Mouse (Mus musculus) monocyte, adult 59 days (primary cell): ENCODE data around the gene Herc2. TPM values are rescaled to one million over a fixed set of nuclear protein-coding genes. Genes with fewer than 3 reads are reported as not detected.

Experiments used
- total RNA-seq, 2 experiments: library from RNA; stranded (reverse); gene quantifications; one replicate each; pipeline ENCODE4 v1.2.4; 2023

The Herc2 gene
- total RNA-seq: 10 to 100 TPM; 64.3 to 78.0 TPM

DNA sequence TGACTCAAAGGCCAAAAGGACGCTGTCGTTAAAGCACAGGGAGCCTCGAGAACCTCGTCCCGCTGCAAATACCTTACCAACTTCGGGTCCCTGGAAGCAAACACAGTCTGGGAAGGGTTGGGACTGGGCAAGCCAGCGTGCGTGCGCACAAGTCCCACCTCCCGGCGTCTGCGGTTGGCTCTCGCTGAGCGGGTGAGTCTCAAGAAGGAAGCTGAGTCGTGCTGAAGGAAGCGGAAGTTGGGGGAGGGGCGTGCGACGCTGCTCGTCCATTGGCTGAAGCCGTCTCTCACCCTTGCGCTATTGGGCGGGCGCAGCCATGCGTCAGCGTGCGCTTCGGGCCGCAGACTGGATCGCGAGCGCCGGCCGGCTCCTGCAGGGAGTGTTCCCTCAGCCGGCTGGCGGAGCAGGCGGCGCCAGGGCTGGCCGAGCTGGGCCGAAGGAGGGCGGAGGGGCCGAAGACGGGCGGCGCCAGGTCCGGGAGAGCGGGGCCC, at the start of gene Herc2:
Herc2 (plus strand) TSS at position 366 of the 491 bp plus-strand sequence.

DNA sequence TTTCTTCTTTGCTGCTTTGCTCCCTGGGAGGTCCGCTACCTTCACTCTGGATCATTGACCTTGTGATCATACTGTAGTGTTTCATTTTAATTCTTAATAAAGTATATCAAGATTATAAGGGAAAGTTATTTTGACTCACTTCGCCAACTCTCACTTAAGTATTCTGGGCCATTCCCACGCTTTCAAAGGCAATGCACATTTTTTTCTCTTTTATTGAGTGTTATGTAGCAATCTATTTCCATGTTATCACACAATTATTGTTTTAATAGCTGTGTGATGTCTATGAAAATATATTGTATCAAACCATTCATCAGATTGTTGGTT, 30.1 kb upstream of the Herc2 start, which contains the start of gene Nipa1:
Nipa1 (minus strand) TSS at position 25 of the 324 bp plus-strand sequence.

DNA sequence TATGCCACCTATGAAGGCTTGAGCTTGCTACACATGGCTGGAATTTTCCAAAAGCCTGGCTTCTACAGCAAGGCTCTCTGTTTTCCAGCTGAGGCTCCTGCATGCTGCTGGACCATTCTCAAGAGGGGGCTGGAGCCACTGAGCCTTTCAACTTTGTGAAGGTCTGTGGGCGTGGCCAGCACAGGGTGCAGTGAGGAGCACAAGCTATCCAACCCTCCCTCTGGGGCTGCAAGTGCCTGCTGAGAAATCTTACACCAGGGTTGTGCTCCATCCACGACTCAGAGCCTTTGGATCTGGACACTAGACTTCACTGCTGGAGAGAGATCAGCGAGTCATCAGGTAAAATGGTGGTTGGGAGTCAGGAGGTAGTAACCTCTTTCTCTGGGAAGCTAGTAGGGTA, 189.5 kb downstream of the Herc2 start, which contains the start of gene Oca2:
Oca2 (plus strand) TSS at position 218 of the 400 bp plus-strand sequence.

Other genes with a start within 250 kb of the Herc2 start
- gene Cyfip1, start 208.5 kb upstream of the Herc2 start, total RNA-seq: 100 to 1,000 TPM; 155 to 159 TPM
- 10 to 100 TPM; 46.1 to 50.7 TPM for gene Nipa2, start 87.7 kb upstream of the Herc2 start, total RNA-seq
- gene Nipa1, start 30.2 kb upstream of the Herc2 start, total RNA-seq: under 1 TPM; 0.84 to 0.94 TPM
- not detected for gene Oca2, start 189.6 kb downstream of the Herc2 start, total RNA-seq